Mouse (Mus musculus): ENCODE measurements at regions not wholly inside any gene's neighbourhood (a gene's known extent, or its start where the extent isn't known, plus 50 kb on each side); places are given as distances from the start of the nearest gene placed in this dataset.
"Not testable (repeated sequence)": the region's sequence is repeated elsewhere in the genome, so short reads cannot be mapped to it uniquely, and the experiment has no call there.

DNA sequence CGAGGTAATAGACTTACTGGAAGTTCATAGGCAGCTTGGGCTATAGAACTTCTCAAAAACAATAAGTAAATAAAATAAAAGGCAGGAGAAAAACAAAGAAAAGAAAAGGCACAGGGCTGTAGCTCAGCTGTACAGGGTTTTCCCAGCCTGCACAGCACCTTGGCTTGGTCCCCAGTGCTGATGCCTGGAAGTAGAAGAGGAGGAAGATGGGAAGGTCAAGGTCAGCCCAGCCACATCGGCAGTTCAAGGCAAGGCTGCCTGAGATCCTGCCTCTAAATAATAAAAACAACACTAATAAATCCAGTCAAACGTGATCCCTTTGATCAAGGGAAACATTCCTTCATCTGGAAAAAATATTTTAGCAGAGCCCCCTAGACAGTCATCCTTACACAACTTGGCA lies 103.1 kb downstream of the Cenpf start:
- DNase-seq (ENCODE audit: low spot score), result no peak

DNA sequence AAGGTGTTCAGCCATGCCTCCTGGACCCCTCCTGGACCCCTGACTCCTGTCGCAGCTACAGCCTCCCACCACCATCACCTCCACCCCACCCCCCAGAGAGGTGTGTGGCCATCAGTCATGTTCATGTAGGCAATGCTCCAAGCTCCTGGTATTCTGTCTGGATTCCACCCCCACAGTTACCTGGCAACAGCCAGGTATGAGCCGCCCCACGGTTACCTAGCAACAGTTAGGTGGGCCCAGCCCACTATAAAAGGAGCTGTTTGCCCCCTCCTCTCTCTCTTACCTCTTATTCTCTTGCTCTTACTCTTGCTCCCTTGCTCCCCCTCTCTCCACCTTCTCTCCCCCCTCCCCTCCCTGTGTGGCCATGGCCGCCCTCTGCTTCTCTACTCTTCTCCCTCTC lies 106.5 kb downstream of the Cenpf start:
- DNase-seq (ENCODE audit: low spot score), result no peak

- peak; percentile 45 for DNase-seq (ENCODE audit: low spot score)
Observed at GRCm38 (mm10) chr1:189579358-189579757, 108.5 kb downstream of the Cenpf start.

GRCm38 (mm10) chr1:189576311-189577002 lies 111.4 kb downstream of the Cenpf start:
- peak; percentile 50 for DNase-seq (ENCODE audit: low spot score)

GRCm38 (mm10) chr1:189575525-189576240 lies 112.2 kb downstream of the Cenpf start:
- DNase-seq (ENCODE audit: low spot score), result peak; percentile 58

GRCm38 (mm10) chr1:189566491-189566890 lies 121.4 kb downstream of the Cenpf start:
- DNase-seq (ENCODE audit: low spot score), result no peak

DNA sequence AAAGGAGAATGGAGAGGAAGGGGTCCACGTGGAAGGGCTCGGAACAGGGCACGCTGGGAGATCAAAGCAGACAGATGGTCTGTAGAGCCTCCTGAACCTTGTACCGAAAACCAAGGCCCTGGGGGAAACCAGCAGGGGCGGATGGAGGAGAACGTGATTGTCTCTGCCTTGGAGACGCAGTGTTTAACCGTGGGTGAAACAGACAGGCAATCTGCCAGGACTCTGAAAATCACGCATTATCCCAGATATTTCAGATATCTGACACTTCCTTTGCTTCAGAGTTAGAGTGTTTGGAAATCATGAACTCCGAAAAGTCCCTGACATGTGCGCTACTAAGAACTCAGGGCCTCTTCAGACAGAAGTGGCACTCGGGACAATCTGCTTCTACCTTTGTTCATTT lies 126.1 kb downstream of the Cenpf start:
- DNase-seq (ENCODE audit: low spot score), result no peak

DNA sequence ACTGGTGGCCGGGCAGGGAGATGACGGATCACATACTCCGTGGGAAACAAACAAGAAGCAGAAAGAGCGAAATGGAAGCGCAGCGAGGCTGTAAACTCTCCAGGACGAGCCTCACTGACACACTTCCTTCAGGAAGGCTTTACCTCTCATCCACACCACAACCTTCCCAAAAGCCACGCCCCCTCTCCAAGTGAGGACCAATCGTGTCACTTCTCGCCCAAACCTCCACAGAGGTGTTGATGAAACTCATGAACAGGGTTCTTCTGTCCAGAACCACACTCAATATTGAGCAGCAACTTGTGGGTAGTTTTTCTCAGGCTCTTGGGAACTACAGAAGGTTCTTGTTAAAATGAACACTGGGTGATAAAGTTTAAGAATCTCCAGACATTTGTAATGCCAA lies 127.3 kb downstream of the Cenpf start:
- no peak for DNase-seq (ENCODE audit: low spot score)

GRCm38 (mm10) chr1:189550851-189551250 lies 137.0 kb downstream of the Cenpf start:
- DNase-seq (ENCODE audit: low spot score), result no peak

DNA sequence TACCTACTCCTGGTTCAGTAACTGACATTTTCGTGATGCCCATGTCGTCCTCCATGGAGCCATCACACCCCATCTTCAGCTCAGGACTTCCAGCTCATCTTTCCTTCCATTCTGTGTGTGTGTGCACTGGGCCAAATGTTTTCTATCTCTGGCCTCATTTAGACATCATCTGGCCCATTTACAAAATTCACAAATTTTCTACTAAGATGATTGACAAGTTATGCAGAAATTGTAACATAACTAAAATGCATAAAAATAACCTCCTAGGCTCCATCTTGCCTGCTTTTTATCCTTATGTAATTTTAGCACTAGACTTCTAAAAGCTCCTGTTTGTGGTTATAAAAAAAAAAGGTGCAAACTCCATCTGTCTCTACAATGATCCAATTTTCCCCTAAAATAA lies 130.8 kb upstream of the Kcnk2 start:
- no peak for DNase-seq (ENCODE audit: low spot score)

DNA sequence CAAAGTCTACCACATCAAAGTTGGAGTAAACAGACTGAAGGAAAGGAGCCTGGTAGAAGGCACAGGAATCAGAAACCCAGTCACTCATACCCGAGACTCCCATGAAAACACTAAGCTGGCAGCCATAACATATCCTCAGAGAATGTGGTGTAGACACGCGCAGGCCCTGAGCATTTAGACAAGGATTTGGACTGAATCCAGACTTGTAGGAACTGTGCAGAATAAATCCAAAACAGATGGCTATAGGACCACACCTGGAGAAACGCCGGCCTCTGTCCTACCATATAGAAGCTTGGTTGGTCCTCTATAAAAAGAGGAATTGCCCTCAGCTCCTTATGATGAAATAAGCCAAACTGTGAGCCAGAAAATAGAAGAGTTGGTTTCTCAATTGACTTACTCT lies 124.3 kb upstream of the Kcnk2 start:
- no peak for DNase-seq (ENCODE audit: low spot score)

DNA sequence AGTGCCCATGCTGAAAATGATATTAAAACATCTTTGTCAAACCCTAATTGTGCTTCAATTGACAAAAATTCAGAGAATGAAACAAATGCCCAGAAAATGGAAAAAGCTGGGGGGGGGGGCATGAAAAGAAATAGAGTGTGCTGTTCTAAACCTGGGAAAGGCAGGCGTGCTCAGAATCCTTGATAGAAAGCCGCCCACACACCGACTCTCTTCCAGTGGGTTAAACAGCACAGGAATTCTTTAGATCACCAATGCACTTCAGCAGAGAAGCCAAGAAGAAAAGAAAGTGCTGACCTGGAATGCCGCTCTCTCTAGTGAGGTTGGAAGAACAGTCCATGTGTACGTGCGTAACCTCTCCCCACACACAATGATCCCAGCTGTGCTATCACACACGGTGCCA lies 113.4 kb upstream of the Kcnk2 start:
- DNase-seq (ENCODE audit: low spot score), result no peak

- no peak for DNase-seq (ENCODE audit: low spot score)
Observed at GRCm38 (mm10) chr1:189513358-189513757, 111.3 kb upstream of the Kcnk2 start.

DNA sequence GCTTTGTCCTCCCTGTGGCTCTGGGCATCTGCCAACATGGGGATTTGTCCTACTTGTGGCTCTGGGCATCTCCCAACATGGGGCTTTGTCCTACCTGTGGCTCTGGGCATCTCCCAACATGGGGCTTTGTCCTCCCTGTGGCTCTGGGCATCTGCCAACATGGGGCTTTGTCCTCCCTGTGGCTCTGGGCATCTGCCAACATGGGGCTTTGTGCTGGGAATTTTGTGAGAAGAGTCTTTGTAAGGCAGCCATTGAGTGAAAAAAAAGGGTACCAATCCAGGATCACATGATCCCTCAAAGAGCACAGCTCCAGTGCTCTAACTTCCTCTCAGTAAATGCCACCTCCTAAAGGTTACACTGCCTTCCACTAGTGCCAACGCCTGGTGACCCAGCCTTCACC lies 105.2 kb upstream of the Kcnk2 start:
- not testable (repeated sequence) for DNase-seq (ENCODE audit: low spot score)

DNA sequence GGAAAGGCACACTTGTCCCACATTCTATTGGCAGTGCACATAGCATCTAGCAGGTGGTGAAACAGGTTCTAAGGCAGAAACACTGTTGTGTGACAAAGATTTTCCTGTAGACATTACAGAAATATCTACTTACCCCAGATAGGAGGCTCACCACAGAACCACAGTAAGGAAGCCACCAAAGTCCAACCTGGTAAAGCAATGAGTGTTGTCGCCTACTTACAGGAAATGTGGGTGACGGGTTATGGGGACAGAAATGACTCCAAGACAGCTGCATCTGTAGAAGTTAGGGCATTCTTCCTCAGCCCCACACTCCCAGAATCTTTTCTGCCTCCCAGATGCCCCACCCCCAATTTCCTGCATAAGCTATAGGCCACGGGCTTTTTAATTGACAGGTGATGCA lies 97.6 kb upstream of the Kcnk2 start:
- no peak for DNase-seq (ENCODE audit: low spot score)

DNA sequence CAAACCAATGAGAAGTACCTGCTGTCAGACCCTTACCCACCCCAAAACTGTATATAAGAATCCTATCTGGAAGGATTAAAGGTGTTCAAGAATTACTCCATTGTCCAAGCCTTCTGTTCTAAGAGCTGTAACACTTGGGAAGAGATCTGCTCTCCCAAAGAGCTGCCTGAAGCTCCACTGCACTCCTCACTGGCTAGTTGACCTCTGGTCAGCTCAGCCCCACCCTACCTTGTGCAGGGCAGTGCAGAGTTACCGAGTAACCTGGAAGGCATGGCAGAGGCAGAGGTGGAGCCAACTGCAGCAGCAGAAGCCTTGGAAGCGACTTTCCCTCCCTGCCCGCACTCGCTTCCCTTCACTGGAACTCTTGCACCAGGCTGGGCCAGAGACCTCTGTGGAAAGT lies 97.1 kb upstream of the Kcnk2 start:
- DNase-seq (ENCODE audit: low spot score), result no peak

- DNase-seq (ENCODE audit: low spot score), result no peak
Observed at GRCm38 (mm10) chr1:189497031-189497430, 95.0 kb upstream of the Kcnk2 start.

GRCm38 (mm10) chr1:189495386-189496150 lies 93.5 kb upstream of the Kcnk2 start:
- DNase-seq (ENCODE audit: low spot score), result peak; percentile 61

- DNase-seq (ENCODE audit: low spot score), result no peak
Observed at GRCm38 (mm10) chr1:189494896-189495295, 92.8 kb upstream of the Kcnk2 start.

DNA sequence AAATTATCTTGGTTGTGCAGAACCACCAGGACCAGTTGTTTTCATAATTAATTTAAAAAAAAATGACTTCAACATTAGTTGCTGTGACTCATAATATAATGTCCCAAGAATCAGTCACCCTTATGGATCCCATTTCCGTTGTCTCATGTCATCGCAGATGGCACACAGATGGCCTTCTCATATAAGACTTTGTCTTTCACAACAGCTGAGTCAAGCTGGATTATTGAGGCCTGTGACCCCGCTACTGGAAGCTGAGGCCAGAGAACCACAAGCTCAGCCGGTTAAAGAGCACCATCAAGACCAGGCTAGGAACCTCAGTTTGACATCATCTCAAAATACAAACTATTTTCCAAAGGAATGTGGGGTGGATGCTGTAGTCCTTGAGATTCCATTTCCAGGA lies 83.3 kb upstream of the Kcnk2 start:
- DNase-seq (ENCODE audit: low spot score), result no peak

DNA sequence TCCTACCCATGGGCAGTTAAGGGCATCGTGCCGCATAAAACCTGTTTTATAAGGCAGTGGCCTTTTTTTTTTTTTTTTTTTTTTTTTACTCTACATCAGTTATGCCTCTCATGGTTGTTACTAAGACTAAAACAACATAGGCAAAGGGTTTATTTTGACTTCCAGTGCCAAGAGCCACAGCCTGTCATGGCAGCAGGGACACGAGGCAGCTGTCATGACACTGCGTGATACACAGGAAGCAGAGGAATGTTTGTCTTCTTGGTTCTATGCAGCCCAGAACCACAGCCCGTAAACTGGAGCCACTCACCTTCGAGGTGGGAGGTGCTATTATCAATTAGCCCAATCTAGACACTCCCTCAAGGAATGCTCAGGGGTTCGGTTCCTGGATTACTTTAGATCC lies 81.3 kb upstream of the Kcnk2 start:
- no peak for DNase-seq (ENCODE audit: low spot score)

GRCm38 (mm10) chr1:189478051-189478450 lies 76.0 kb upstream of the Kcnk2 start:
- no peak for DNase-seq (ENCODE audit: low spot score)

DNA sequence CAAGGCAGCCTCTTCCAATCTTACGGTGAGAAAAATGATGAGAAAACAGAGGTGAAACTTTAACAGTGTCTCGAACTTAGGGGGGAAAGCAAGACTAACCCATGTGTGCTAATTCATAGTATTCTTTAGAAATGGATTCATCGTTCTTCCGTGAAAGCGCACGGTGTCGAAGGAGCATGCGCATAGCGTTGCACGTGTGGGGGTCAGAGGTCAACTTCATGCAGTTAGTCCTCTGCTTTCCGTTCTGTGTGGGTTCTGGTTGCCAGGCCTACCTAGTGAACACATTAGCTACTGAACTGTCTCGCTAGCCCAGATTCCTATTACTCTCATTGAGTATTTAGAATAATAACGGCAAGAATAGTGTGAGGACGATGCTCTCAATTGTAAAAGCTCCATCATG lies 74.7 kb upstream of the Kcnk2 start:
- DNase-seq (ENCODE audit: low spot score), result no peak
